Mouse (Mus musculus): ENCODE results near the gene Rgs12. TPM values are rescaled to one million over a fixed set of nuclear protein-coding genes. Genes with fewer than 3 reads are reported as not detected.

The Rgs12 gene
- polyA plus RNA-seq, 1 experiment: 5.6 TPM

- TF ChIP-seq GATA1 (IDR thresholded peaks at IDR 0.05; ENCODE audit: low read length): no peak
Observed at GRCm38 (mm10) chr5:34954508-34954907, 5.3 kb downstream of the Rgs12 start.

DNA sequence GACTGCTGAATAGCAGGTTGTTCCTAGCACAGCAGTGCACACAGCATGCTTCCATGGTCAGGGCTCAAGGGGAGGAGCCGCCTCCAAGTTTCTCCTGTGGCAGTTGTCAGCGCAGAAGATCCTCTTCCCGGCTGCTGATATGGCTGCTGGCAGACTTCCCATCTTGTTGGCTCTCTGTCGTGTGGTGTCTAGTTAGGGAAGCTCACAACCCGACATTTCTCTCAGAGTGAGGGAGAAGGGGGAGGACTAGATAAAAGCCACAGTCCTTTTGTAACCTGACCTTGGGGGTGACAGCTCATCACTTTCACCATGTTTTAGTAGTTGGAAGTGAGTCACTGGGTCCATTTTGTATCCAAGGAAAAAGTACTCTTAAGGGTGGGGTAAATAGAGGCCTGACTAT lies 6.4 kb downstream of the Rgs12 start:
- TF ChIP-seq GATA1 (IDR thresholded peaks at IDR 0.05; ENCODE audit: low read length): no peak

GRCm38 (mm10) chr5:34956151-34956550 lies 6.9 kb downstream of the Rgs12 start:
- no peak for TF ChIP-seq GATA1 (IDR thresholded peaks at IDR 0.05; ENCODE audit: low read length)

DNA sequence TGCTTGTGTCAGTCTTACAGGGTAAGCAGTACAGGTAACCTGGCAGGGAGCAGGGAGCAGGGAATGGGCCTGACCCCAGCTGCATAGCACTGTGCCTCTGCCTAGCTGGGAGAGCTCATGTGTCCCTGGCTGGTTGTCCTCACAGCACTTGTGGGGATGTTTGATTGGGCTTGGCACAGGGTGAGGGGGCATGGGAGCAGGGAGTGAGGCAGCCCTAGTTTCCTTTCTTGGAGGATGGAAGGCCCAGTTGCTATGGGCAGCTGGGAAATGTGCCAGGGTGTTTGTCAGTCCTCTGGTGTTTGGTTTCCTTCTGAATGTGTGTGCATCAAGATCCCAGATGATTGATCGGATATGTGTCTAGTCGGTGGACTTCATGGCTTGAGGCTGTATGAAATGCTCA lies 7.8 kb downstream of the Rgs12 start:
- TF ChIP-seq GATA1 (IDR thresholded peaks at IDR 0.05; ENCODE audit: low read length): no peak

GRCm38 (mm10) chr5:34960021-34960420 lies 10.8 kb downstream of the Rgs12 start:
- peak; percentile 43 for TF ChIP-seq GATA1 (IDR thresholded peaks at IDR 0.05; ENCODE audit: low read length)

- no peak for TF ChIP-seq GATA1 (IDR thresholded peaks at IDR 0.05; ENCODE audit: low read length)
Observed at GRCm38 (mm10) chr5:34965531-34965930, 16.3 kb downstream of the Rgs12 start.

DNA sequence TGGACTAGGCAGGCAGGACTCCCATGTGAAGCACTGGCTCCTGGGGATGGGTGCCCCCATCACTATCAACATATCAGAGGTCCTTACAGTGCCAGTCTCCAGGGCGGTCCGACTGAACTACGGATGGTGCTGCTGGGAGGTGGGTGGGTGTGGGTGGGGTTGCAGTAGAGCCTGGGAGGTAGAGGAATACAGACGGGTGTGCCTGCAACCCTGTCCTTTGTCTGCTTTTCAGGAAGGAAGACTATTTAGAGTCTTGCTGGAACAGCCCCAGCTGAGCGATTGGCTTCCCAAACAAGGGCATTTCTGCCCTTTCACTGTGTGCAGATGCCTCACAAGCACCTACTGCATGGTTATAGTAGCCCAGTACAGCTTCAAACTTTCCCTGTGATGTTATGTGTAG lies 19.1 kb downstream of the Rgs12 start:
- no peak for TF ChIP-seq GATA1 (IDR thresholded peaks at IDR 0.05; ENCODE audit: low read length)

DNA sequence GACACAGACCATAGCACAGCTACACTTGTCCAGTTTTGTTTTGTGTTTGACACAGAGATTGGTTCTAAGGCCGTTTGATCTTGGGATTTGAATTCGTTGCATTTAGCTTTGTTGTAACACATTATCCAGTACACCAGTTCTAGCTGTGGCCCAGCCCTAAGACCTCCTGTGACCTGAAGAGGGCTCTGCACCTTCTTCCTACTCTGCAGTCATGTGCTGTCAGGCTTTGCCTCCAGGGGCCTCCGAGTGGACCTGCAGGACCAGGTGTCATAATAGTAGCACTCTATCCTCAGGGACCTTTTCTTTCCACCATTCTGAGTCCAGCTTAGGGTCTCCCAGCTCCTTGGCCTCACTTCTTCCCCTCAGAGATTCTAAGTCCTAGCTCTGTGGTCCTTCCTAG lies 23.2 kb downstream of the Rgs12 start:
- no peak for TF ChIP-seq GATA1 (IDR thresholded peaks at IDR 0.05; ENCODE audit: low read length)

DNA sequence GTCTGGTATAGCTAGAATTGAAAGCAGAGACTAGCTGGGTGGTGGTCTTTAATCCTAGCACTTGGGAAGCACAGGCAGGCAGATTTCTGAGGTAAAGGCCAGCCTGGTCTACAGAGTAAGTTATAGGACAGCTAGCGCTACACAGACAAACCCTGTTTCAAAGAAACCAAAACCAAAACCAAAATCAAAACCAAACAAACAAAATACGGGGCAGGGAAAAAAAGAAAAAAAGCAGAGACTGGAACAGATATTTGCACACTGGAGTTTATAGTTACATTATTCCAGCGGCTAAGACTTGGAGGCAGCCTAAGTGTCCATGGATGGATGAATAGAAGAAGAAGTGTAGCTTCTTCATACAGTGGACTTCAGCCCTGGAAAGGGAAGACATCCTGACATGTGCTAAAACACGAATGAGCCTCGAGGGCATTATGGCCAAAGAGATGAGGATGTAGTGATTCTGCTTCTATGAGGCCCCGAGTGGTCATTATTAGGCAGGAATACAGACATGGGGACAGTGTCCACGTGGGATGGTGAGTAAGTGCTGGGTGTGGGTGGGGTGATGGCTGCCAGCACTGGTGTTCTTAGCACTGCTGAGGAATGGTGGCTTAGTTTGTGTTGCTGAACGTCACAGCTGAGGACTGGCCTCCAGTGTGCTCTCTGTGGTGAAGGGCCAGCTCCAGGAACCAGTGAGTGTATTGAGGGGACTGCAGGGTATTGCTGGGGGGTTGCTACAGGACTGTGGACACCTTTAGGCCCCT lies 24.5 kb downstream of the Rgs12 start:
- TF ChIP-seq GATA1 (IDR thresholded peaks at IDR 0.05; ENCODE audit: low read length): no peak

- TF ChIP-seq GATA1 (IDR thresholded peaks at IDR 0.05; ENCODE audit: low read length): no peak
Observed at GRCm38 (mm10) chr5:34974773-34975443, 25.7 kb downstream of the Rgs12 start.

DNA sequence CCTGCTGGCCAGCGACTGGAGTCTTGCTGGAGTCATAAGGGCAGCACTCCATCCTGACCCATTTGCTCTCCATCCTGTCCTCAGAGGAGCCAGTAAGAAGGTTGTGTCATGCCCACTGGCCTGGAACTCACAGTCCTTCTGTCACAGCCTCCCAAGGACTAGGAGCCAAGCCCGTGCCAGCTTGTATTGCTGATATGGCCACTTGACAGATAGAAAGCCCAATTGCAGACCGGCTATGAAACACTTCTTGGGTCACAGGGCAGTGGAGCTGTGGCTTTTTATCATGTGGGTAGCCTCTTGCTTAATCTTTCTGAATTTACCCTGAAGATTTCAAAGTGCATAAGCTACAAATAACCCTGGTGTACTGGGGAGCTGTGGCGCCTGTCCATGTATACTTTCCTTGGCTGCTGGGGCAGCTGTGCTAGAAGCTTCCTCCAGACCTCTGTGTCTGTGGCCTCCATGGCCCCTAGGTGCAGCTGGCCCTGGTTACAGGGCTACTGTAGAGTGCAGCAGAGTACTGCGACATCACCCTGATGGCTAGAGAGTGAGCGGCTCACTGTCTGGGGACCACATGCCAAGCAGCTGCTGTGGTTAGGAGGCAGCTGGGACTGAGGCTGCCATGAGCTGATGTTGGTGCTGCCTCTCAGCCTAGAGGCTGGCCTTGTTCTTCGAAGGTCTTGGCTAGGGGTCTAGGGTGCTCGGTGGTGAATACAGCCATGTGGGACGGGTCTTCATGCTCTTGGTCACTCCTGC lies 27.5 kb downstream of the Rgs12 start:
- TF ChIP-seq GATA1 (IDR thresholded peaks at IDR 0.05; ENCODE audit: low read length): no peak

- no peak for TF ChIP-seq GATA1 (IDR thresholded peaks at IDR 0.05; ENCODE audit: low read length)
Observed at GRCm38 (mm10) chr5:34980099-34980498, 30.9 kb downstream of the Rgs12 start.

DNA sequence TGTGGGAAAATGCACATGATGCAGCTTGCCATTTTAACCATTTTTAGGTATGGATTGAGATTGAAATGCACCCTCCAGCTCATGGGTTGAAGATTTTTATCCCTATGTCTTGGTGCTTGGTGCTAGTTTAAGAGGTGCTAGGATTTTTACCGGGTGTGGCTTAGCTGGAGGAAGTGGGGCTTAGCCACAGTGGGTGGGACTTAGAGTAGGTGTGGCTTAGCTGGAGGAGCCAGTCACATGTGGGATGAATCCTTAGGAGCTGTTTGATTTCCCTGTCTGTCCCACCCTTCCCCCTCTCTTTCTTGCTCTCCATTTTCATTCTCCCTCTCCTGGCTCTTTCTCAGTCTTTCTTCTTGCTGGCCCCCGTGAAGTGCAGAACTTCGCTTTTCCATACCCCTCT lies 32.5 kb downstream of the Rgs12 start:
- no peak for TF ChIP-seq GATA1 (IDR thresholded peaks at IDR 0.05; ENCODE audit: low read length)

DNA sequence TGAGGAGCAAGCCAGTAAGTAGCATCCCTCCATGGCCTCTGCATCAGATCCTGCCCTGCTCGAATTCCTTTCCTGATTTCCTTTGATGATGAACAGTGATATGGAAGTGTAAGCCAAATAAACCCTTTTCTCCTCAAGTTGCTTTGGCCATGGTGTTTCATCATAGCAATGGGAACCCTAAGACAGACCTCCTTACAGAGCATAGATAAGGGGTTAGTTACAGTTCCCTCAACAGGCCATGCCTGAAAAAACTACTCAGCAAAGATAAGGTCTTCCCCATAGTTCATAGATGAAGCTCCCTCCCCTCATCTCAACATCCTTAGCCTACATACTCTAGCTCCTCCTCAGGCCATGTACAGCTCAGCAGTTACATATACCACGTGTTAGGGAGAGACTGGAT lies 35.7 kb downstream of the Rgs12 start:
- TF ChIP-seq GATA1 (IDR thresholded peaks at IDR 0.05; ENCODE audit: low read length): no peak

- no peak for TF ChIP-seq GATA1 (IDR thresholded peaks at IDR 0.05; ENCODE audit: low read length)
Observed at GRCm38 (mm10) chr5:34985867-34986266, 36.6 kb downstream of the Rgs12 start.

DNA sequence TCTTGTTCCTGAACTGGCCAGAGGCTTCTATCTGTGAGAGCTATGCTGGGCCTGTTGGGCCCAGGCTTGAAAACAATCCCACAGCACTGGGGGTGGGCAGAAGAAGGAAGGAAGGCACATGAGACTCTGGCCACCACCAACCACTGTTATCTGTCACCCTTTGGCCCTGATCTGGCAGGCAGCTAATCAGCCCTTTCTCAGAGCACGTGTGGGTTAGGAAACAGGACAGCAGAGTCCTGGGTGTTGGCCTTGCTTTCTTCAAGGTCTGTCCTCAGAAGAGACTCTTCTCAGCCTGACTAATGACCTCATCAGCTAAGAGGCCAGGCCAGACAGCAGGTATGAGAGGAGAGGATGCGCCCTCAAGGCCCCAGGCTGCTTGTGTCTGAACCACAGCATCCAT lies 38.2 kb downstream of the Rgs12 start:
- no peak for TF ChIP-seq GATA1 (IDR thresholded peaks at IDR 0.05; ENCODE audit: low read length)

All from G1E-ER4 (cell line).